Mouse (Mus musculus) monocyte, adult 5-6 weeks (primary cell): ENCODE results near the gene Dis3l. TPM values are rescaled to one million over a fixed set of nuclear protein-coding genes. Genes with fewer than 3 reads are reported as not detected.
A peak's percentile ranks its signal among the peaks of the same experiment; 100 is the strongest.
"Not testable (repeated sequence)": the region's sequence is repeated elsewhere in the genome, so short reads cannot be mapped to it uniquely, and the experiment has no call there.

ENCODE experiments used
- ATAC-seq: fragments of 153-309, 156-312 bp; replicated peaks from 2 replicates; pipeline ENCODE4 v1.8.0; 2017; ENCODE audit warnings: mild to moderate bottlenecking; ENCODE audit not compliant: low TSS enrichment, insufficient number of reproducible peaks, severe bottlenecking, poor library complexity, low FRiP score
- total RNA-seq: library from RNA; stranded (forward); fragments of 200-1000, 200-491, 200-594 nt; gene quantifications from 3 replicates; pipeline ENCODE4 v1.2.3, GENCODE M21; 2017

The Dis3l gene
- total RNA-seq, 1 experiment from 2014 or later, result 15.1 TPM

DNA sequence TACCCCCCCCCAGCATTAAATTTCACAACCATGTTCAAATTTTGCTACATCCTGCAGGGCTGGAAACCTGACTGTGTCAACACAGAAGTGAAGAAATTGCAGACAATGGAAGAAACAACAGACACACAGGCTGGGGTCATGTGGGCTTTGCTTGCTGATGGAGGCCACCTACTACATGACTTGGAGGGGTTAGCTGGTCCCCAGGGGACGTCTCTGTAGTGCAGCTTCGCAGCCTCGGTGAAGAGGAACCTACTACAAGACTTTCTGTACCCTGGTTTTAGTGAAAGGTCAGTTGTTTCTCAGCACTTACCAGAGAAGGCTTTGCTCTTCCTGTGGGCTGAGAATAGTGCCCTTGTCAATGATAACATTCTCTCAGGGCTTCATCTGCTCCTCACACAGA lies 69.8 kb downstream of the Dis3l start:
- peak; percentile 61 for ATAC-seq

DNA sequence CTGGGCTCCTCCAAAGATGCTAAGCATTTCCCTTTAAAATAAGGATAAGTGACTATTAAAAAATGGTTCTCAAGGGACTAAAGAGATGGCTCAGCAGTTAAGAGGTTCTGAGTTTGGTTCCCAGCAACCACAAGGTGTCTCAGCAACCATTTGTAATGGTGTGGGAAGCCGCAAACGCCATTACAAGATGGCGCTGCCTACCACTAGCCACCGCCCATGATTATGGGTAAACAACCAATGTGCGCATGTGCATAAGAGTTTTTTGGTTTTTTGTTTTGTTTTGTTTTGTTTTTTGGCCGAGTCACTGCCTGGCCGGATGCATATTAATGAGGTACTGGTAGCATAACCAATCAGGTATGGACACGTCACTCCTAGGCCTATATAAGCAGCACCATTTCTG lies 72.3 kb downstream of the Dis3l start:
- ATAC-seq, result not testable (repeated sequence)

DNA sequence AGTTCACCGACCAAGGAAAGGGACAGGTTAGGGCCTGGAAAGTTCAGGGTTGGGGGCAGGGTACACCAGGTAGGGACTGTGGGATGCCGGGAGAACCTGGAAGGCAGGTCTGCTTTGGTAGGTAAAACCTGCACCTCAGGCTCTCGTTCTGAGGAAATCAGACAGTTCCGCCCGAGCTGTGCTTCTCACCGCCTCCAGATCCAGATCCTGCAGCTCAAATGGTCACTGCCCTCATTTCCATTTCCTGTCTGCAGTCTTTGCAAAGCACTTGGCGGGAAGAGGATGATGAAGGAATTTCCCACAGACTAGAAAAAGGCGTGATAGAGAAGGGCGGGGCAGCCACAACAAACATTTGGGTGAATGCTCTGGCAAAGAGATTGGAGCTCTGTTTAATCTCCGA lies 72.9 kb downstream of the Dis3l start:
- no peak for ATAC-seq

DNA sequence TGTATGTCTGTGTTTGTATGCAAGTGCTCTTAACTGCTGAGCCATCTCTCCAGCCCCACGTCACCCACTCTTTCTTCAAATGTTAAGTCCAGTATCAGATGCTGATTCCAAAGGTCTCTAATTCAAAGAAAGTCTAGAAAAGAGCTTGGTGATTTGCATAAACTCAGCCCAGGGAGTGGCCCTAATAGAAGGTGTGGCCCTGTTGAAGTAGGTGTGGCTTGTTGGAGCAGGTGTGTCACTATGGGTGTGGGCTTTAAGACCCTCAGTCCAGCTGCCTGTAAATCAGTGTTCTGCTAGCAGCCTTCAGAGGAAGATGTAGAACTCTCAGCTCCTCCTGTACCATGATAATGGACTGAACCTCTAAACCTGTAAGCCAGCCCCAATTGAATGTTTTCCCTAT lies 73.9 kb downstream of the Dis3l start:
- no peak for ATAC-seq

DNA sequence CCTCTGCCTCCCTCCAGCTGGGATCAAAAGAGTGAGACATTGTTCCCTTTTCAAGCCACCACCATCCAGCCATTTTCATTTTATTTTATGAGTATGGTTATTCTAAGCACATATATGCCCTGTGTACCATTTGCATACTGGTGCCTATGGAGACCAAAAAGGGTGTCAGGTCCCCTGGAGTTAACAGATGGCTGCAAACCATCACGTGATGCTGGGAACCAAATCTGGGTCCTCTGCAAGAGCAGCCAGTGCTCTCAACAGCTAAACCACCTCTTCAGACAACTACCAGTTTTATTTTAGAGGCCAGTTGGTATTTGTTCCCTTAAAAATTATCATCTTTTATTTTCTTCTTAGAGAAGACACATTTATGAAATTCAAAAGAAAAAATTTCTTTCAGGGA lies 76.3 kb downstream of the Dis3l start:
- ATAC-seq, result no peak

DNA sequence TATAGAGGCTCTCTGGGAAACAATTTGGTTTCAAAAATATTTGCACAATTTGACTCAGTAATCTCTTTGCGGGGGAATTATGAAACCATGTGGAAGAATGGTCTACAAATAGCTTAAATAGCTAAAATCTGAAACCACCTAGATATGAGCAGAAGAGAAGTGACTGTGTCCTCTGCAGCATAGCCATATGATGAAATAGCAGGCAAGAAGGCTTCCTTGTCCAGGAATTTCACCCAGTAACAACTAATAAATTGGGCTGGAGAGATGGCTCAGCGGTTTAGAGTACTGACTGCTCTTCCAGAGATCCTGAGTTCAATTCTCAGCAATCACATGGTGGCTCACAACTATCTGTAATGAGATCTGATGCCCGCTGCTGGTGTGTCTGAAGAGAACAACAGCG lies 80.1 kb downstream of the Dis3l start:
- no peak for ATAC-seq

DNA sequence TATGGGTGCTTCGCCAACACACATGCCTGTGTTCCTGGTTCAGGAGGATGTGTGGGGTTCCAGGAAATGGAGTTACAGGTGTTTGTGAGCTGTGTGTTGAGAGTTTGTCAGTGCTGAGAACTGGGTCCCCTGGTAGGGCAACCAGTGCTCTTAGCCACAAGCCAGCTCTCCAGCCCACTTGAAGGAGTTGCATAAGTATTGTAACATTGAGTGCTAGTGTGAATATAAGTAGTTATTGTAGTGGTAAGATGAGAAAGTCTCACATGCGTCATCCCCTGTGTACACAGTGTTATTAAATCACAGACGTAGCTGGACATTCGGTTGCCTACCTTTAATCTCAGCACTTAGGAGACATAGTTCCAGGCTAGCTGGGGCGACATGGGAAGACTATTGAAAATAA lies 81.2 kb downstream of the Dis3l start:
- ATAC-seq, result no peak

Other genes with a start within 250 kb of the Dis3l start
- gene Lctl, start 224.1 kb downstream of the Dis3l start, total RNA-seq, result not detected in 3 replicates
- gene Zwilch, start 168.2 kb downstream of the Dis3l start, total RNA-seq, result 3.4 to 10.1 TPM (median 7.4 TPM) in 3 replicates
- 1,464 to 1,635 TPM (median 1,516 TPM) in 3 replicates for gene Rpl4, start 167.9 kb downstream of the Dis3l start, total RNA-seq
- 54.0 to 73.0 TPM (median 66.9 TPM) in 3 replicates for gene Snapc5, start 162.0 kb downstream of the Dis3l start, total RNA-seq
- gene Uchl4, start 106.1 kb downstream of the Dis3l start, total RNA-seq, result 0.53 to 1.8 TPM (median 1.6 TPM) in 3 replicates
- 168 to 200 TPM (median 191 TPM) in 3 replicates for gene Map2k1, start 87.7 kb downstream of the Dis3l start, total RNA-seq
- 32.7 to 41.8 TPM (median 36.0 TPM) in 3 replicates for gene Tipin, start 59.7 kb downstream of the Dis3l start, total RNA-seq
- gene Megf11, start 44.3 kb upstream of the Dis3l start, total RNA-seq, result 0.10 to 0.64 TPM (median 0.29 TPM) in 3 replicates